Mouse (Mus musculus): ENCODE results near the gene Slc12a1. TPM values are rescaled to one million over a fixed set of nuclear protein-coding genes. Genes with fewer than 3 reads are reported as not detected.

The Slc12a1 gene
- polyA plus RNA-seq, 1 experiment from 2014 or later, result not detected

DNA sequence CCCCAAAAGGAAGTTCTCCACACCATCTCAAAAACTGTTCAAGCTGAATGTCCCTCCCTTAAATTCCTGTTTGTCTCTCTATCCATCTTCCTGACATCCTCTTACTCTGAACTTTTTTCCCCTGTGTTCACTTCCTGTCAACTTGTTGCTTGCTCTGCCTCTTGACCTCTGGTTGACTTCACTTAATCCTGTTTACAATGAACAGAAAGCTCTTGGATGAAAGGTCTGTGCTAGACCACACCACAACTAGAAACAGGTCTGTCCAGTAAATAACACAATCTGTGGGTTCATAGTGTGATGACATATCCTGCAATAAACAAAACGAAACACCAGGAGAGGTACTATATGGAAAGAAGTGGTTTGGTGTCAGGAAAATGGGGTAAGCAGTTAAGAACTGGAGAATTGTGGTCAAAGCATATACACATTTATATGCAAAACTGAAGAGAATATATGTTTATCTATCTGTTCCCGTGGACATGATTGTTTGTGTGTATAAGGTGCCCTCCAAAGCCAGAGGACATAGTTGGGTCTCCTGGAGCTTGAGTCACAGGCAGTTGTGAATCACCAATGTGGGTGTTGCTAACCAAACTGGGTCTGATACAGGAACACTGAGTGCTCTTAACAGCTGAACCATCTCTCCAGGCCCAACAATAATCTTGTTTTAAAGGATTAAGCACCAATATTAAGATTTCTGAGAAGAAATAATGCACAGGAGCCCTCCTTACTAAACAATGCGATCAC lies 93.4 kb downstream of the Slc12a1 start:
- no peak overlapping the region for H3K4me2 ChIP-seq (replicated peaks; ENCODE audit: low read depth, low read length)
- H3K9me3 ChIP-seq (ENCODE audit: control insufficient read depth, low read depth, low read length), result no peaks in the 10 kb centered on the region
- no peak overlapping the region for H3K27ac ChIP-seq (ENCODE audit: low read length)
- H3K4me3 ChIP-seq (ENCODE audit: low read depth, low read length), result no peak overlapping the region
- no peak for ATAC-seq (ENCODE audit: insufficient number of reproducible peaks, insufficient read depth, low FRiP score, low read depth)
- no peak overlapping the region for H3K9ac ChIP-seq (replicated peaks; ENCODE audit: low read depth, low read length)
- no peaks in the 10 kb centered on the region for H3K27me3 ChIP-seq (ENCODE audit: control insufficient read depth, insufficient read depth, low read length)
- WGBS, result 67% methylated on average over 3 of the region's 3 CpGs
- H3K4me1 ChIP-seq (ENCODE audit: control insufficient read depth, insufficient read depth, low read length), result peaks cover 12% of the 10 kb centered on the region; the same call in 1 of the 2 replicates
- H3K36me3 ChIP-seq (ENCODE audit: control insufficient read depth, insufficient read depth, low read length), result no peaks in the 10 kb centered on the region

GRCm38 (mm10) chr2:125246669-125247068 lies 94.4 kb downstream of the Slc12a1 start:
- Histone ChIP-seq H3K36me3 (ENCODE audit: control insufficient read depth, insufficient read depth, low read length) (0 out of 2 replicates have a peak, but pooled peaks cover 4% of the 10 kb centered on the region), H3K27me3 (ENCODE audit: control insufficient read depth, insufficient read depth, low read length) (no peaks in the 10 kb centered on the region), H3K4me1 (ENCODE audit: control insufficient read depth, insufficient read depth, low read length) (peaks cover 12% of the 10 kb centered on the region; the same call in 1 of the 2 replicates), H3K4me3 (ENCODE audit: low read depth, low read length) (peak overlapping the region; percentile 73), H3K9ac (replicated peaks; ENCODE audit: low read depth, low read length) (peak overlapping the region; percentile 83; the same call in 1 of the 2 replicates), H3K27ac (ENCODE audit: low read length) (peak overlapping the region; percentile 93), H3K9me3 (ENCODE audit: control insufficient read depth, low read depth, low read length) (no peaks in the 10 kb centered on the region), H3K4me2 (replicated peaks; ENCODE audit: low read depth, low read length) (peak overlapping the region; percentile 61)
- ATAC-seq (ENCODE audit: insufficient number of reproducible peaks, insufficient read depth, low FRiP score, low read depth), result no peak
- 9% methylated on average over 9 of the region's 9 CpGs for WGBS

DNA sequence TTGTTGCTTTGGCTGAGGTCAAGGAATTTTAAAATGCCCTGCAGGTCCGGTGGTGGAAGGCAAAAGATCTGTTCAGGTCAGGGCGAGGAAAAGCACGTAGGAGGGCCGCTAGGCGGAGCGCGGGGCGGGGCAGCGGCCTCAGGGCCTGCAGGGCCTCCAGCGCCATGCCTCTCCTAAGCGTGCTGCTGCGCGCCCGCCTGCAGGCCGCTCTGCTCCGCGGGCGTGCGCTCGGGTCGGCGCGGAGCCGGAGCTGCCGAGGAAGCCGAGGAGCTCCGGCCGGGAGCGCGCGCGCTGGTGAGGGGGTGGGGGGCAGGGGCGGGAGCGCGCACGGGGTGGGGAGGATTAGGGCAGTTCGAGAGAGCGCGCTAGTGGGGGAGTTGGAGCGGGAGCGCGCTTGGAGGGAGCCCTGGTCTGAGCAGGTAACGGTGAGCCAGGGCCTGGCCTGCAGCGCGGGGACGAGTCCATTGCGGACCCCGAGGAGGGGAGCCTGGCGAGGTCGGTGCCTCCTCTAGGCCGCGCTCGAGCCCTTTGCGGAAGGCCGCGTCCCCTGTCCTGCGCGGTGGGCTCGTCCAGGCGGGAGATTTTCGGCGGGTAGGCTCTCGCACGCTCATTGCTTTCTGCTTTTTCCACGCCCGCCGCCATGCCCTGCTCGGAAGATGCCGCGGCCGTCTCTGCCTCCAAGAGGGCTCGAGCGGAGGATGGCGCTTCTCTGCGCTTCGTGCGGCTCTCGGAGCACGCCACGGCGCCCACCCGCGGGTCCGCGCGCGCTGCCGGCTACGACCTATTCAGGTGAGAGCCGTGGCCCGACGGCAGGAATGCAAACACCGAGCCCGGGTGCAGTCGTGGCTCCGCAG lies 95.0 kb downstream of the Slc12a1 start, which contains the start of gene Dut:
TSS of gene Dut (plus strand) at position 83 of the 854 bp plus-strand sequence.
- Histone ChIP-seq H3K9ac (replicated peaks; ENCODE audit: low read depth, low read length) (peak within 1 kb of the TSS; percentile 83), H3K4me2 (replicated peaks; ENCODE audit: low read depth, low read length) (peak within 1 kb of the TSS; percentile 61), H3K9me3 (ENCODE audit: control insufficient read depth, low read depth, low read length) (no peaks in the 10 kb centered on the region), H3K36me3 (ENCODE audit: control insufficient read depth, insufficient read depth, low read length) (0 out of 2 replicates have a peak, but pooled peaks cover 8% of the 10 kb centered on the region), H3K4me3 (ENCODE audit: low read depth, low read length) (peak within 1 kb of the TSS; percentile 73), H3K27ac (ENCODE audit: low read length) (peak within 1 kb of the TSS; percentile 93), H3K4me1 (ENCODE audit: control insufficient read depth, insufficient read depth, low read length) (peaks cover 12% of the 10 kb centered on the region; the same call in 1 of the 2 replicates), H3K27me3 (ENCODE audit: control insufficient read depth, insufficient read depth, low read length) (no peaks in the 10 kb centered on the region)
- WGBS, result under 1% methylated on average over 83 of the region's 96 CpGs
- ATAC-seq (ENCODE audit: insufficient number of reproducible peaks, insufficient read depth, low FRiP score, low read depth), result peak; percentile 100

- WGBS, result under 1% methylated on average over 9 of the region's 9 CpGs
These were observed 95.6 kb downstream of the Slc12a1 start for GRCm38 (mm10) chr2:125247962-125248235.

DNA sequence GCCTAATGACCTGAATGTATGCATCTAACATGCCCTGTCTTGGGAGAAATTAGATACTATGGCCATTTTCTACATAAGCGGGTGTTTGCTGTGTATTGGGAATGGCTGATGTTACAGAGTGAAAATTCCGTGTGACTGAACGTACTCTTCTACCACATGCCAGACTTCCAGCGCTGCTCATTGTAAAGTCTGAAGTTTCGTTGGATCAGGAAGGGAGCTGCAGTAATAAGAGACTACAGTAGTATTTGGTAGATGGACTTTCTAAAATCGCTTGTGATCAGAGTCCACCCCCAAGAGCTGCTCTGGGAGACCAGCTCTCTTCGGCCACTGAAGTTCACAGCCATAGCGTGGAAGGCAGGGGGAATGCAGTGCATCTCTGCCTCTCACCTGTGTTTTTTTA lies 96.0 kb downstream of the Slc12a1 start:
- H3K27ac ChIP-seq (ENCODE audit: low read length), result peak overlapping the region; percentile 93
- H3K4me3 ChIP-seq (ENCODE audit: low read depth, low read length), result peak overlapping the region; percentile 73
- WGBS, result 1% methylated on average over 8 of the region's 8 CpGs
- peaks cover 12% of the 10 kb centered on the region; the same call in 1 of the 2 replicates for H3K4me1 ChIP-seq (ENCODE audit: control insufficient read depth, insufficient read depth, low read length)
- ATAC-seq (ENCODE audit: insufficient number of reproducible peaks, insufficient read depth, low FRiP score, low read depth), result no peak
- H3K4me2 ChIP-seq (replicated peaks; ENCODE audit: low read depth, low read length), result peak overlapping the region; percentile 61
- H3K9ac ChIP-seq (replicated peaks; ENCODE audit: low read depth, low read length), result peak overlapping the region; percentile 83
- no peaks in the 10 kb centered on the region for H3K9me3 ChIP-seq (ENCODE audit: control insufficient read depth, low read depth, low read length)
- peaks cover 13% of the 10 kb centered on the region; the same call in 1 of the 2 replicates for H3K36me3 ChIP-seq (ENCODE audit: control insufficient read depth, insufficient read depth, low read length)
- no peaks in the 10 kb centered on the region for H3K27me3 ChIP-seq (ENCODE audit: control insufficient read depth, insufficient read depth, low read length)

More at GRCm38 (mm10) chr2:125247962-125248235, 95.6 kb downstream of the Slc12a1 start:
- Histone ChIP-seq H3K4me1 (ENCODE audit: control insufficient read depth, insufficient read depth, low read length) (peaks cover 12% of the 10 kb centered on the region; the same call in 1 of the 2 replicates), H3K4me2 (replicated peaks; ENCODE audit: low read depth, low read length) (peak overlapping the region; percentile 61), H3K9ac (replicated peaks; ENCODE audit: low read depth, low read length) (peak overlapping the region; percentile 83), H3K4me3 (ENCODE audit: low read depth, low read length) (peak overlapping the region; percentile 73), H3K36me3 (ENCODE audit: control insufficient read depth, insufficient read depth, low read length) (peaks cover 11% of the 10 kb centered on the region; the same call in 1 of the 2 replicates), H3K27ac (ENCODE audit: low read length) (peak overlapping the region; percentile 93), H3K9me3 (ENCODE audit: control insufficient read depth, low read depth, low read length) (no peaks in the 10 kb centered on the region), H3K27me3 (ENCODE audit: control insufficient read depth, insufficient read depth, low read length) (no peaks in the 10 kb centered on the region)
- no peak for ATAC-seq (ENCODE audit: insufficient number of reproducible peaks, insufficient read depth, low FRiP score, low read depth)

DNA sequence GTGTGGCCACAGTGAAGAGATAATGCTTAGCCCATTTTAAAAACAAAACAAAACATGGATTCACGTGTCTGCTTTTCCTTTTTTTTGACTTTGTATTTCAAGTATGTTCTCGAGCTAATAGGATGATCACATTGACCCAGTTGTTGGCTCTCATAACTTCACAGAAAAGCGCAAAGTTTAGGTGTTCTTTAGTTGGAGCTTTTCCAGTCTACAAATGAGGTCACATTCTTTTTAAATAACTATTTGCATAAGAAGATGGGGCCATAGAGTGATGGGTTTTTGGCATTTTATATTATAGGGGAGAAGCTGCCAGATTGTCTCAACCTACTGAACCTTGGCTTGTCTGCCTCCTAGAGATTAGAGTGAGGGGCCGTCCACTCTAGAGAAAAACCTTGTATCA lies 97.0 kb downstream of the Slc12a1 start:
- Histone ChIP-seq H3K4me3 (ENCODE audit: low read depth, low read length) (peak overlapping the region; percentile 73; the same call in 1 of the 2 replicates), H3K4me2 (replicated peaks; ENCODE audit: low read depth, low read length) (peak overlapping the region; percentile 61), H3K27me3 (ENCODE audit: control insufficient read depth, insufficient read depth, low read length) (no peaks in the 10 kb centered on the region), H3K9me3 (ENCODE audit: control insufficient read depth, low read depth, low read length) (peaks cover 4% of the 10 kb centered on the region; the same call in 1 of the 2 replicates), H3K9ac (replicated peaks; ENCODE audit: low read depth, low read length) (no peak overlapping the region), H3K4me1 (ENCODE audit: control insufficient read depth, insufficient read depth, low read length) (peaks cover 12% of the 10 kb centered on the region; the same call in 1 of the 2 replicates), H3K27ac (ENCODE audit: low read length) (no peak overlapping the region), H3K36me3 (ENCODE audit: control insufficient read depth, insufficient read depth, low read length) (peaks cover 24% of the 10 kb centered on the region)
- 70% methylated on average over 4 of the region's 4 CpGs for WGBS
- ATAC-seq (ENCODE audit: insufficient number of reproducible peaks, insufficient read depth, low FRiP score, low read depth), result no peak

DNA sequence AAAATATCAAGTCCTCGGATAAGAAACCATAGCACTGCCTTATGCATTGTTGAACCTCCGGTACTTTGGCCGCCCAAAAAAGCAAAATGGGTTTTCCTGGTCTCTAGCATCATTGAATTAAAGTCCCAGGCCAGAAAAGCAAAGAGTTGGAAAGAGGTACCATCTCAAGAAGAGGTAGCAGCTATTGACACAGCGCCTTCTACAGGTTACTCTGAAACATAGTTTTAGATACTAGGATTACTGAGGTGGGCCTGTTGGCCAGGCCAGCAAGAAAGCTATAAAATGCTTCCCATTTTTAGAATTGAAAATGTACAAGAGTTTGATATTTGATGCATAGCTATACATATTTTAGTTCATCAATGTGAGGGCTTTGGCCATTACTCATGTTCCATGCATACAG lies 97.6 kb downstream of the Slc12a1 start:
- Histone ChIP-seq H3K4me3 (ENCODE audit: low read depth, low read length) (no peak overlapping the region), H3K27ac (ENCODE audit: low read length) (no peak overlapping the region)

GRCm38 (mm10) chr2:125251781-125252180 lies 99.5 kb downstream of the Slc12a1 start:
- 83% methylated on average over 4 of the region's 4 CpGs for WGBS
- Histone ChIP-seq H3K4me1 (ENCODE audit: control insufficient read depth, insufficient read depth, low read length) (peaks cover 8% of the 10 kb centered on the region; the same call in 1 of the 2 replicates), H3K27me3 (ENCODE audit: control insufficient read depth, insufficient read depth, low read length) (no peaks in the 10 kb centered on the region), H3K9ac (replicated peaks; ENCODE audit: low read depth, low read length) (no peak overlapping the region), H3K4me2 (replicated peaks; ENCODE audit: low read depth, low read length) (no peak overlapping the region), H3K27ac (ENCODE audit: low read length) (no peak overlapping the region), H3K4me3 (ENCODE audit: low read depth, low read length) (no peak overlapping the region), H3K36me3 (ENCODE audit: control insufficient read depth, insufficient read depth, low read length) (peaks cover 30% of the 10 kb centered on the region), H3K9me3 (ENCODE audit: control insufficient read depth, low read depth, low read length) (peaks cover 7% of the 10 kb centered on the region; the same call in 1 of the 2 replicates)
- no peak for ATAC-seq (ENCODE audit: insufficient number of reproducible peaks, insufficient read depth, low FRiP score, low read depth)

More for the DNA sequence above, 97.6 kb downstream of the Slc12a1 start:
- H3K9ac ChIP-seq (replicated peaks; ENCODE audit: low read depth, low read length), result no peak overlapping the region
- no peaks in the 10 kb centered on the region for H3K27me3 ChIP-seq (ENCODE audit: control insufficient read depth, insufficient read depth, low read length)
- WGBS, result 86% methylated on average over 4 of the region's 4 CpGs
- H3K4me1 ChIP-seq (ENCODE audit: control insufficient read depth, insufficient read depth, low read length), result peaks cover 12% of the 10 kb centered on the region; the same call in 1 of the 2 replicates
- ATAC-seq (ENCODE audit: insufficient number of reproducible peaks, insufficient read depth, low FRiP score, low read depth), result no peak
- peaks cover 7% of the 10 kb centered on the region; the same call in 1 of the 2 replicates for H3K9me3 ChIP-seq (ENCODE audit: control insufficient read depth, low read depth, low read length)
- H3K4me2 ChIP-seq (replicated peaks; ENCODE audit: low read depth, low read length), result 0 out of 2 replicates have a peak overlapping the region, but pooled peaks have one; percentile 61
- H3K36me3 ChIP-seq (ENCODE audit: control insufficient read depth, insufficient read depth, low read length), result peaks cover 28% of the 10 kb centered on the region

Measured in stomach, embryonic 14.5 days (tissue).